Mouse (Mus musculus) midbrain, embryonic 16.5 days (tissue): ENCODE data around the gene Gm10203. TPM values are rescaled to one million over a fixed set of nuclear protein-coding genes. Genes with fewer than 3 reads are reported as not detected.

Source experiments
- ATAC-seq: fragments of 200-750 bp; cut with Nextera tagmentation; 2 replicates; pipeline ENCODE4 v1.8.0; 2017; ENCODE audit warnings: moderate TSS enrichment
- H3K27ac ChIP-seq: fragments of 300-500 bp; sonication (generic); 2 replicates; pipeline ENCODE4 v1.5.1; 2014; ENCODE audit warnings: mild to moderate bottlenecking, low read length, mixed read lengths
- H3K27me3 ChIP-seq: fragments of 300-500 bp; sonication (generic); 2 replicates; pipeline ENCODE4 v1.6.1; 2014; ENCODE audit warnings: low read depth, low read length, mixed read lengths; ENCODE audit not compliant: control insufficient read depth, insufficient read depth
- H3K36me3 ChIP-seq: fragments of 300-500 bp; sonication (generic); 2 replicates; pipeline ENCODE4 v1.6.1; 2014; ENCODE audit warnings: mild to moderate bottlenecking, low read length, moderate library complexity, mixed read lengths; ENCODE audit not compliant: control insufficient read depth, insufficient read depth
- H3K4me1 ChIP-seq: fragments of 300-500 bp; sonication (generic); 2 replicates; pipeline ENCODE4 v1.6.1; 2014; ENCODE audit warnings: mild to moderate bottlenecking, low read length, mixed read lengths; ENCODE audit not compliant: control insufficient read depth, insufficient read depth
- H3K4me2 ChIP-seq: fragments of 300-500 bp; sonication (generic); 2 replicates; pipeline ENCODE4 v1.6.1; 2014; ENCODE audit warnings: mild to moderate bottlenecking, low read length, mixed read lengths
- H3K4me3 ChIP-seq: fragments of 300-500 bp; sonication (generic); 2 replicates; pipeline ENCODE4 v1.5.1; 2014; ENCODE audit warnings: low read depth, mild to moderate bottlenecking, low read length, moderate library complexity, mixed read lengths
- H3K9ac ChIP-seq: fragments of 300-500 bp; sonication (generic); 2 replicates; pipeline ENCODE4 v1.6.1; 2014; ENCODE audit warnings: low read depth, low read length, mixed read lengths
- H3K9me3 ChIP-seq: fragments of 300-500 bp; sonication (generic); replicated peaks from 2 replicates; pipeline ENCODE4 v1.6.1; 2014; ENCODE audit warnings: mild to moderate bottlenecking, low read length, mixed read lengths; ENCODE audit not compliant: control insufficient read depth, poor library complexity, severe bottlenecking
- WGBS: fragments of 180-500 bp; shearing (Covaris S2); extraction: QIAGEN DNeasy Blood & Tissue Kit; methylation state at CpG from one replicate; pipeline ENCODE4 v1.1.7; 2014; 5-methylcytosine and 5-hydroxymethylcytosine counted together
- polyA plus RNA-seq: library from polyadenylated mRNA; unstranded; fragments of >200 nt; fragmentation: Nextera tagmentation; extraction: Ambion mirVana; gene quantifications from 2 replicates; pipeline ENCODE4 v1.2.1, GENCODE M21; 2015

Gm10203 gene
- polyA plus RNA-seq, 1 experiment from 2014 or later: not detected

DNA sequence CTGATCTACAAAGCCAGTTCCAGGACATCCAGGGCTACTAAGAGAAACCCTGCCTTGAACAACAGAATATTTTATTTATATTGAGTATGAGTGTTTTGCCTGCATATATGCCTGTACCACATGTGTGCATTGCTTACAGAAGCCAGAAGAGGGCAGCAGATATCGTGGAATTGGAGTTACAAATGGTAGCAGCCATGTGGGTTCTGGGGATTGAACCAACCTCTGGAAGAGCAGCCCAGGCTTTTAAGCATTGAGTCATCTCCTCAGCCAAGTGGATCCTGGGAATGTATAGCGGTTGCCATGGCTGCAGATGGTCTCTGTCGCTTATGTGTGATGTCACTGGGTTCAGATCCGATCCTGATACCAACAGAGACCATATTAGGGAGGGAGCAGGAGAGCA, 3.3 kb upstream of the Gm10203 start:
- WGBS: 72% methylated on average over 4 of the region's 4 CpGs
- H3K4me2 ChIP-seq: no peak overlapping the region
- no peak overlapping the region for H3K27ac ChIP-seq
- ATAC-seq: no peak
- H3K9ac ChIP-seq: no peak overlapping the region
- no peaks in the 10 kb centered on the region for H3K36me3 ChIP-seq
- H3K4me3 ChIP-seq: no peak overlapping the region
- H3K27me3 ChIP-seq: no peaks in the 10 kb centered on the region
- H3K4me1 ChIP-seq: no peaks in the 10 kb centered on the region
- no peaks in the 10 kb centered on the region for H3K9me3 ChIP-seq

DNA sequence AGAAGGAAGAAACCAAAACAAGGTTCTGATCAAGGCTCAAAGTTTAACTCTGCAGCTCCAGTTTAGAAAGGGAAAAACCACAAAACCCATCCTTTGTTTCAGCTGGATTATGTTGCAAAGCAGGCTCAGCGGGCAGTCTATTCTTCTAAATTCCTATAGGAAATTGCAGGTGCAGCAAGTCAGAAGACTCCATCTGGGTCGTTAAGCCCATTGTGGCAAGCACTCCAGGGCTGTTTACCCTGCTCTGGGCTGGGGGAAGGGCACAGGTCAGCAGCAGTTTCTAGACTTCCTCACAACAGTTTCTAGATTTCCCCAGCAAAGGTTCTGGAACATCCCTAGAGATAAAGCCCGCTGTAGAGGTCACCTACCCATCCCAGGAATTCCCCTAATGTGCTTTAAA, 1.1 kb downstream of the Gm10203 start:
- no peaks in the 10 kb centered on the region for H3K9me3 ChIP-seq
- H3K27me3 ChIP-seq: no peaks in the 10 kb centered on the region
- H3K4me1 ChIP-seq: no peaks in the 10 kb centered on the region
- ATAC-seq: no peak
- H3K4me2 ChIP-seq: no peak overlapping the region
- 9% methylated on average over 3 of the region's 3 CpGs for WGBS
- no peaks in the 10 kb centered on the region for H3K36me3 ChIP-seq
- H3K9ac ChIP-seq: no peak overlapping the region
- H3K27ac ChIP-seq: no peak overlapping the region
- no peak overlapping the region for H3K4me3 ChIP-seq

DNA sequence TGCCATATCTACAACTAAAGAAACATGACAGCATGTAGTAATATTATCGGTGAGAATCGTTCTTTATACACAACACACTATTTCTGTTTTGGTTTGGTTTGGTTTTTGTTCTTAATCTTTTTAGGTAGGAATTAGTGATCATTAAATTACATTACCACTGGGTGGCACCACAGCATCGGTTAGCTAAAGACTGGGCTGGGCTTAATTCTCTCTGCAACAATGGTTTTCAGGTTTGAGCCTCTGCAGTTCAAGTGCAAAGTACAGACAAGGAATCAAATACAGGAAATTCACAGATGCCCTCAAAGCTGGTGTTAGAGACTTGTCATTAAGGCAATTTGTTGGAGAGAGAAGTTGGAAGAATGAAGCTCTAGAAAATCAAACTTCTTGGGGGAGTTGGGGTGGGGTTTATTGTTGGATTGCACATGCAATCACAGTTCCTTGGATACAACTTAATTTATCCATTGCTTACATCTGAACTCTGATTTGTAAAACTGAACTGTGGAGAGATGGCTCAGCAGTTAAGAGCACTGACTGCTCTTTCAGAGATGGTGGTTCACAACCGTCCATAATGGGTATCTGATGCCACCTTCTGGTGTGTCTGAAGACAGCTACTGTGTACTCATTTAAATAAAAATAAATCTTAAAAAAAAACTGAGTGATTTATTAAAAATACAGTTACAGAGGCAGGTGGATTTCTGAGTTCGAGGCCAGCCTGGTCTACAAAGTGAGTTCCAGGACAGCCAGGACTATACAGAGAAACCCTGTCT, 2.5 kb downstream of the Gm10203 start:
- no peaks in the 10 kb centered on the region for H3K36me3 ChIP-seq
- no peak overlapping the region for H3K4me3 ChIP-seq
- 27% methylated on average over 5 of the region's 5 CpGs for WGBS
- H3K9ac ChIP-seq: no peak overlapping the region
- H3K27ac ChIP-seq: no peak overlapping the region
- no peak overlapping the region for H3K4me2 ChIP-seq
- no peaks in the 10 kb centered on the region for H3K4me1 ChIP-seq
- no peaks in the 10 kb centered on the region for H3K27me3 ChIP-seq
- peak; percentile 73; the same call in 1 of the 2 replicates for ATAC-seq
- H3K9me3 ChIP-seq: no peaks in the 10 kb centered on the region

DNA sequence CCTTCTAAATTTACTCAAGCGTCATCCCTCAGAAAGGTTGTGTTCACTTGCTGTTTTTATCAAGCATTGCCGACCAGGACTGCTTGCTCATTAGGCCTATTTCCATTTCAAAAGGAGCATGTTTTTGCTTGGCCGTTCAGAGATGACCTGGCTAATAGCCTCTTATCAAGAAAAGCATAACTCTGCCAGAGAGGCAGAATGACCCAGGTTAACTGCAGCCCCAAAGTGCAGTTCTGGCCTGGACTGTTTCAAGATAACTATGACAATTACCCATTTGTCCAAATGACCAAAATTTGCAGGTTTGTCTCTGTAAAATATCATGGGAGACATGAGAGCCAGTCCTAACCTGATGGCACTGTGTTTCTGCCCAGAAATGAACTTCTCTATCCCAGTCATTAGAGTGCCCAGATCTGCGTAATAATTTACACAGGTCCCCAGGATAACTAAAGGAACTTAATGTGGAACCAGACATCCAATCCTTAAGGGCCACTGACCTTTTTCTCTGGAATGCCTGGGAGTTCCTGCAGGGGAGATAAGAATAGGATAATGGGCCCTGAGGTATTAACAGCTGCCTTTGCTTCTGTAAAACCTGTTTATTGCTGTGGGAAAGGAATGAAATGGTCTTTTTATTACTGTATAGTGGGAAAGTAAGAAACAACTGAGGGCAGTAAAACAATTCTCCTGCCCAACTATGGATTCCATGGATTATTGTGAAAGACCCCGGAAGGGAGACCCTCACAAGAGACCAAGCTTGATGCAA, 4.6 kb downstream of the Gm10203 start:
- no peaks in the 10 kb centered on the region for H3K4me1 ChIP-seq
- H3K27ac ChIP-seq: no peak overlapping the region
- H3K9me3 ChIP-seq: no peaks in the 10 kb centered on the region
- ATAC-seq: no peak
- 23% methylated on average over 5 of the region's 5 CpGs for WGBS
- no peak overlapping the region for H3K9ac ChIP-seq
- H3K27me3 ChIP-seq: no peaks in the 10 kb centered on the region
- H3K4me2 ChIP-seq: no peak overlapping the region
- no peaks in the 10 kb centered on the region for H3K36me3 ChIP-seq
- no peak overlapping the region for H3K4me3 ChIP-seq

DNA sequence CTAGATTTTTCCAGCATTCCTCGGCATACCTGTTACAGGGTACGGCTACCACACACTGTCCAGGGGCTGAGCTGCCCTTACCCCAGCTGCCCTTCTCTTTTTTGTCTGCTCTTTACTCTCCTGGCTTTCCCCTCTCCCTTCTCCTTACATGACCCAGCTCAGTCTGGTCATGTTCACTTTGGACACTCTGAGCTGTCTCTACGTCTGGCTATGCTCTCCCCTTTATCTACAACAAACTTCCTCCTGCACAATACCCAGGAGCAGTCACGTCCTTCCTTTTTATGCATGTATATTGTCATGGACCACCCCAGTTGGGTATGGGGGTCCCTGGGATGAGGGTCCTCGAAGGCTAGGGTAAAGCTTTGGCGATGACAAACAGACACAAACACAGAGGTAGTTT, 5.7 kb downstream of the Gm10203 start:
- no peak overlapping the region for H3K4me2 ChIP-seq
- H3K4me1 ChIP-seq: no peaks in the 10 kb centered on the region
- H3K27me3 ChIP-seq: no peaks in the 10 kb centered on the region
- H3K9me3 ChIP-seq: no peaks in the 10 kb centered on the region
- H3K27ac ChIP-seq: no peak overlapping the region
- WGBS: 80% methylated on average over 6 of the region's 6 CpGs
- H3K36me3 ChIP-seq: no peaks in the 10 kb centered on the region
- H3K9ac ChIP-seq: no peak overlapping the region
- no peak overlapping the region for H3K4me3 ChIP-seq
- ATAC-seq: no peak

DNA sequence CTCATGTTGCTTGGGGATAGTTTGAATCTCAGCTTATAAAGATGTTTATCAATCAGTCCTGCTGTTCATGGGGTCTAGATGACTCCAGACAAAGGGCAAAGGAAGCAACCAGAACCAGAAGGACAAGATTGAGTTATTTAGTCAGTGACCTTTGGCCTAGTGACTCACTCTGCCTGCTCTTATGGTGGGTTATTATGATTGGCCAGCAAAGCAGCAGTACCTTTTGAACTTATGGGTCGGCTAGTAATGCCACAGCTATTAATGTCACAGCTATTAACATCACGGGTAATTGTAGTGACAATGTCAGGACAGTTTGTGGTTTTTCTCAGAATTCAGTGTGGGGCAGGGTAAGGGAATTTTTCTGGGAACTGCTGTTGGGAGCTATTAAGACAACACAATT, 8.0 kb downstream of the Gm10203 start:
- no peak overlapping the region for H3K27ac ChIP-seq
- no peak overlapping the region for H3K4me2 ChIP-seq
- ATAC-seq: no peak
- H3K4me1 ChIP-seq: peaks cover 8% of the 10 kb centered on the region
- WGBS: 90% methylated on average over 2 of the region's 2 CpGs
- H3K9ac ChIP-seq: no peak overlapping the region
- H3K4me3 ChIP-seq: no peak overlapping the region
- H3K36me3 ChIP-seq: no peaks in the 10 kb centered on the region
- no peaks in the 10 kb centered on the region for H3K9me3 ChIP-seq
- H3K27me3 ChIP-seq: no peaks in the 10 kb centered on the region

DNA sequence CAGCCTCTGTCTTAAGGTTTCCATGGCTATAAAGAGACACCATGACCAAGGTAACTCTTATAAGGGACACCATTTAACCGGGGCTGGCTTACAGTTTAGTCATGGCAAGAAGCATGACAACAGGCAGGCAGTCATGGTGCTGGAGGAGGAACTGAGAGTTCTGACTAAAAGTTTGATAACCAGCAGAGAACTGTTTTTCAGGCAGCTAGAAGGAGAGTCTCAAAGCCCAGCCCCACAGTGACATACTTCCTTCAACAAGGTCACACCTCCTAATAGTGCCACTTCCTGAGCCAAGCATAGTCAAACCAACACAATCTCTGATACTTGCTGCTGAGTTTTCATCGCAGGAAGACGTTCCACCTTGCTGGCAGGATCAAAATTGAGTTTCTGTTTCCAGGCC, 9.0 kb downstream of the Gm10203 start:
- no peak overlapping the region for H3K9ac ChIP-seq
- H3K27me3 ChIP-seq: no peaks in the 10 kb centered on the region
- no peaks in the 10 kb centered on the region for H3K9me3 ChIP-seq
- no peak overlapping the region for H3K4me3 ChIP-seq
- no peak for ATAC-seq
- H3K36me3 ChIP-seq: no peaks in the 10 kb centered on the region
- peaks cover 8% of the 10 kb centered on the region for H3K4me1 ChIP-seq
- H3K4me2 ChIP-seq: no peak overlapping the region
- no peak overlapping the region for H3K27ac ChIP-seq
- 96% methylated on average over 3 of the region's 3 CpGs for WGBS

DNA sequence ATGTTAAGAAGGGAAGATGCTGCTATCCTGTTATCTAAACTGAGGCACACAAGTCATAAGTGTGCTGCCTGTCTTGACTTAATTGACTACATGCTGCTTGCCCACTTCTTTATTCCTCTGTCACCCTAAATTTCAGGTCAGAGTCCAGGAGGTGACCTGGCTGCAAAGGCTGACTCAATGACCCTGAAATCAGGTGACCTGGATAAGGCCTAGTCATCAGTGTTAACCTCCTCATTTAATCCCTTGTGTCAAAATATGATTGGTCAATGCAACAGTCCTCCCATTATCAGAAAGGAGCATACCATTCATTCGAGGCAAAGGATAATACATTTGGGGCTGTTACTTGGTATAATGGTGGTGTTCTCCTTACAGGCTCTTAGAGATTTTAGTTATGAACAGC, 9.5 kb downstream of the Gm10203 start, which contains the start of gene Etfbkmt:
Etfbkmt (plus strand) TSS at position 379 of the 400 bp plus-strand sequence.
- H3K27me3 ChIP-seq: no peaks in the 10 kb centered on the region
- H3K9me3 ChIP-seq: no peaks in the 10 kb centered on the region
- no peak within 1 kb of the TSS for H3K4me2 ChIP-seq
- WGBS: 85% methylated on average over 1 of the region's 1 CpGs
- H3K27ac ChIP-seq: no peak within 1 kb of the TSS
- peaks cover 8% of the 10 kb centered on the region for H3K4me1 ChIP-seq
- ATAC-seq: no peak
- no peak within 1 kb of the TSS for H3K4me3 ChIP-seq
- H3K9ac ChIP-seq: no peak within 1 kb of the TSS
- no peaks in the 10 kb centered on the region for H3K36me3 ChIP-seq
